Mouse (Mus musculus) layer of hippocampus, adult 9-10 months (tissue): ENCODE measurements around the gene Sec62.
A peak's percentile ranks its signal among the peaks of the same experiment; 100 is the strongest.
"Not testable (repeated sequence)": the region's sequence is repeated elsewhere in the genome, so short reads cannot be mapped to it uniquely, and the experiment has no call there.

Experiments
- DNase-seq: peaks from one replicate; pipeline ENCODE4 v3.0.0; 2022; ENCODE audit warnings: low spot score

Sec62 gene

DNA sequence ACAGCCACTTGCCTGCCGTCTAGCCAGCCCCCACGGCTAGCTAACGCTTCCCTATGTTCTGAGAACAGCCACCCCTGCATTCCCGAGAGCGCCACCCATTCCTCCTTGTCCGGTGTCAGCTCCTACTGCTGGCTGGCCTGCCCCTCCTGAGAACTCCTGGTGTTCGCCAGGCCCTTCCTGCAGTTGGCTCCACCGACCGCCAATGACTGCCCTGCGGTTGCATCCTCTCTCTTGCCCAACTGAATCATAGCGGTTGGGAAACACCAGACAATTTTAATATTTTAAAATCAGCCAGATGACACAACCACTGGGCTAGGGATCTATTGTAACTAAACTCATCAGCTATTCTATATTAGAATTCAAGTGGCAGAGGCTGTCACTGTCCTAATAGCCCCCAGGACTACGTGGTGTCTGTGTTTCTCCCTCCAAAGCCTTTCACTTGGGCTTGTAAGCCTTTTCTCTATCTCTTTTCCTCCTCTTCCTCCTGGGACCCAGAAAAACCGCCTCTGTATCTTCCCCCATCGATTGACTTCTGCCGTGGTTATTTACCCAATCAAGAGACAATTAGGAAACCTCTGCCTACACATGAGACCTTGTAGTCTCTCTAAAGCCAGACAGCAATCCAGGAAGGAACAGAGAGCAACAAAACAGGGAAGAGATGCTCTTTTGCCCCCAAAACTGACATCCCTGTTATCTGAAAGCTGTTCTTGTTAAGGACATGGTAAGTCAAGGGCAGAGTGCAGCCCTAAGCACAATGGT lies 39.4 kb downstream of the Sec62 start:
- DNase-seq = no peak

DNA sequence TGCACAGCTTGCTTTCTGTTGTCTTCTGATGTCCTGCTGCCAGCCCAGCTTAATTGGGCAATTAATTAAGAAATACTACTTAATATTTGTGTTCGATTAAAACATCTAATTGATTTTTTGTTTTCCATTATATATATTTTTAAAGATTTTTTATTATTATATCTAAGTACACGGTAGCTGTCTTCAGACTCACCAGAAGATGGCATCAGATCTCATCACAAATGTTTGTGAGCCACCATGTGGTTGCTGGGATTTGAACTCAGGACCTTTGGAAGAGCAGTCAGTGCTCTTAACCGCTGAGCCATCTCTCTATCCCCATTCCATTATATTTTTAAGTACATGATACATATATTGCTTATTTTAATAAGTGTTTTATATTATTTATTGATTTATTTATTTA lies 40.6 kb downstream of the Sec62 start:
- DNase-seq = no peak

DNA sequence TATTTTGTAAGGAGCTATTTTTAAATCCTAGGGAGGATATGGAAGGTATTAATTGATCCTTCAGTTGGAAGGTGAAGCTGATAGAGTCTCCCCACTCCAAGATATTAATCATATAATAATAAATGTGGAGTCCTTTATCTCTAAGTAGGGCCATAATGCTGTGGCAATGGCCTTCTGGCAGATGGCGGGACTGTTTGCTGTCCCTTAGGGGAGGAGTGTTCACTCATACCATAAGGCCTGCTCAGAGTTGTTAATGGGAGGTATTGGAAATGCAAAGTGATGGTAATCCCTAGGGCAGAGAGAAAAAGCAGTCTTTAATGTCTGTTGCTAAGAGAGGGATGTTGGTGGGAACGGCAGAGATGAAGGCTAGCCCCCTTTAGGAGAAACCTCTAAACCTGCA lies 53.1 kb downstream of the Sec62 start:
- no peak for DNase-seq

DNA sequence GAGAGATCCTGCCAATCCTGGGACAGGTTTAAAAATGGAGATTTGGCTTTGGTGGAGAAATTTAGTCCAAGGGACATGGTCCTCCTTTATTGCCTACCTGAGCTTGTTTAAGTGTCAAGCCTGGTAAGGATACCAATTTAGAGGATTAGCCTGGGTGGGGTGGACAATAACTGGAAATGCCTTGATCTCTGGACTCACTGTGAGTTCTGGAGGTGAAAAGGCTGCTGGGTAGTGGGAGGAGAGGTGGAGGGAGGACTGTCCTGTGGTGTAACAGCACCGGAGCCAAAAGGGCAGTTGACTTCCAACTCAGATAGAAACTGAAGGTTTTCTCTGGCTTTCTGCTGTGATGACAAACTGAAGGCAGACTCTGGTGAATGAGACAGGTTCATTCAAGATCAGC lies 54.7 kb downstream of the Sec62 start:
- no peak for DNase-seq

DNA sequence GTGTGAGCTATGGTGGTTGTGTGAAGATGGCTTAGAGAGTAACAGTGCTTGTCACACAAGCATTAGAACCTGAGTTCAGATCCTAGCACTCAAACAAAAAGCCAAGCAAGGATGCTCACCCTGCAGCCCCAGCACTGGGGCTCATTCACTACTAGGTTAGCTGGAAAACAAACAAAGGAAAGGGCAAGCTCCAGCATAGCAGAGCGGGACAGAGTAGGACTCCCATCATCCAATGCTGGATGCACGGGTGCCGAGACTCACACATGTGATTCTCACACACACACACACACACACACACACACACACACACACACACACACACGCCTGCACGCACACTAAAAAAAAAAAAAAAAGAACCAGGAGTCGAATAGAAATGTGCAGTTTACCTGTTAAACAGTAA lies 58.7 kb downstream of the Sec62 start:
- DNase-seq = no peak

DNA sequence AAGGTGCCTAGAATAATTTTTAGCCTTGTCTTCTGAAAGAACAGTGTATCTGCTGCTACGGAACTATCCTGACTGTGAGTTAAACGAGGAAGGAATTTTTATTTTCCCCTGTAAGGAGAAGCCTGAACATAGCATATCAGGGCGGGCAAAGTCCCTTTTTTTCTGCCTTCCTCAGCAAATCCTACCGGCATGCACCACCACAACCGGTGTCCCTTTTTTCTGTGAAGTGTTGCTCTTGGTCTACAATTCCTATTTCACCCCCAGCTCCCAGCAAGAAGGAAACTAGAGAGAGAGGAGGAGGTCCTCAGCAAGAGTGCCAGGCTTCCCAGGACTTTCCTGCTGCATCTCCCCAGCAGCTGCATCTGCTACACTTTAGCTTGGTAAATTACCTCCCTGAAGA lies 60.9 kb downstream of the Sec62 start:
- DNase-seq = no peak

DNA sequence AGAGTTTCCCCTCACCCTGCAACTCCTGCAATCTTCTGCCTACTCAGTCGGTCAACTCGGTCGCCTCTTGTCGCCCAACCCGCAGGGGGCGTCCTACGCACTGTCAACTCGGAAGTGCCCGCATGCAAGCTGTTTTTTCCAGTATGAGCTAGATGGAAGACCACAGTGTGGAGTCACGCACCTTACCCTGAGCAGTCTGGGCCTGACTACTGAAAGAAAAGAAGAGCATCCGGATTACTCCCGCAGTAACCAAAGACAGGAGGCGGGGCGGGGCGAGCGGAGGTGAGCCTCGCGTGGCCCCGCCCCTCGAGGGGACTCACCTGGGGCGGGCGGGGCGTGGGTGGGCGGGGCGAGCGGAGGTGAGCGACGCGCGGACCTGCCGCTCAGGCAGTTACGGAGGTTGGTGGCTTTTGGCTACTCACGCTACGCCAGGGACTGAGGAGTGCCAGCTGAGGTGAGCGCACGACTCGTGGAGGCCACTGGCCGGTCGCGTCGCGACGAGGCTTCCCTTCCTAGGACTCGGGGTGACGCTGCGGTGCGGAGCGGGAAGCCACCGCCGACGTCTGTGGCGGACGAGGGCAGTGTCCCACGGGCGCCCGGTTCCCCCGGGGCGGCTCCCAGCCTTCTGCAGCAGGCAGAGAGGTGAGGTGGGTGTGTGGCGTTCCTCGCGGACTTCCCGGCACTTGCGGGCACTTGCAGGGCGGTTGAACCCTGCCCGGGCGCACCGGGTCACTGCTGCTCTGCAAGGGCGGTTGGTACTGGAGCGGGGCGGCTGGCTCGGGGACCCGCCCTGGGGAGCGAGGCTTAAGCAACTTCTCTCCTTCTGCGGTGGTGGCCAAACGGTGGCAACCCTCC lies 63.2 kb downstream of the Sec62 start, which contains the start of gene Gpr160:
Gene Gpr160, plus strand, starts transcription at position 347 of the 855 bp plus-strand sequence.
- DNase-seq = peak; percentile 46

DNA sequence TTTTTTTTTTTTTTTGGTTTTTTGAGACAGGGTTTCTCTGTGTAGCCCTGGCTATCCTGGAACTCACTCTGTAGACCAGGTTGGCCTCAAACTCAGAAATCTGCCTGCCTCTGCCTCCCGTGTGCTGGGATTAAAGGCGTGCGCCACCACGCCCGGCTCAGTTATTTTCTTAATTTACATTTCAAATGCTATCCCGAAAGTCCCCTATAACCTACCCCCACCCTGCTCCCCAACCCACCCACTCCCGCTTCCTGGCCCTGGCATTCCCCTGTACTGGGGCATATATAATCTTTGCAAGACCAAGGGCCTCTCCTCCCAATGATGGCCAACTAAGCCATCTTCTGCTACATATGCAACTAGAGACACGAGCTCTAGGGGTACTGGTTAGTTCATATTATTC lies 66.9 kb downstream of the Sec62 start:
- DNase-seq = not testable (repeated sequence)

DNA sequence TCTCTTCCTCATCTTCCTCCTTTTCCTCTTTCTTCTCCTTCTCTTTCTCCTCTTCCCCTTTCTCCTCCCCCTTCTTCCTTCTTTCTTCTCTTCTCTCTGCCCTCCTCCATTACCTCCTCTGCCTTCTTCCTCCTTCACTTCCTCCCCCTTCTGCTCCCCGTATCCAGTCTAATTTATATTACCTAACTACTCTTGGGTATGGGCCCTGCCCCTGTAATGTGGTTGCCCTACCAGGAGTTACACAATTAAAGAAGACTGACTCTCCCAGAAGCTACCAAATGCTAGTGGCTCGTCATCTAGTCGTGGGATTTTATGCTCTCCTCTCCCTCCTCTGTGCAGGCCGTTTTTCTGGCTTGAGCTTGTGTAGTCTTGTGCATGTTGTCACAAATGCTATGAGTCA lies 68.0 kb downstream of the Sec62 start:
- DNase-seq = no peak

DNA sequence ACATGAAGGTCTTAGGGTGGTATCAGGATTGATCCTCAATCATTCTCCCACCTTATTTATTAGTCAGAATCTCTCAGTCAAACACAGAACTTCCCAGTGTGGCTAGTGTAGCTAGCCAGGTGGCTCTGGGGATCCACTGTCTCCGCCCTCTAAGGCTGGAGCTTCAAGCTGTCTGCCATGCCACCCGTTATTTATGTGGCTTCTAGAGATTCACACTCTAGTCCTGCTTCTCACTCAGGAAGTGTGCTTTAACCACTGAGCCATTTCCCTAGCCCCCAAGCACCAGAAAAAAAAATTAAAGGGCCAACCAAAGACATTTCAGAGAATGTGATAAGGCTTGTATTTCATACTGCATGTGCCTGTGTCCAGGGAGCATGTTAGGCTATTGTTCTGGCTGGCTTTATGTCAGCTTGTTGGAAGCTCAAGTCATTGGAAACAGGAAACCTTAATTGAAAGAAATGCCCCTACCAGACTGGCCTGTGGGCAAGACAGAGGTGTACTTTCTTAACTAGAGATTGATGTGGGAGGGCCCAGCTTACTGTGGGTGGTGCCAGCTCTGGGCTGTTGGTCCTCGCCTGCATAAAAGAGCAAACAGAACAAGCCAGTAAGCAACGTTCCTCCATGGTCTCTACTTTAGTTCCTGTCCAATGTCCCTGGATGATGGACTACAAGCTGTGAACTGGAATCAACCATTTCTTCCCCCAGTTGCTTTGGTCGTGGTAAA lies 71.2 kb downstream of the Sec62 start:
- no peak for DNase-seq

DNA sequence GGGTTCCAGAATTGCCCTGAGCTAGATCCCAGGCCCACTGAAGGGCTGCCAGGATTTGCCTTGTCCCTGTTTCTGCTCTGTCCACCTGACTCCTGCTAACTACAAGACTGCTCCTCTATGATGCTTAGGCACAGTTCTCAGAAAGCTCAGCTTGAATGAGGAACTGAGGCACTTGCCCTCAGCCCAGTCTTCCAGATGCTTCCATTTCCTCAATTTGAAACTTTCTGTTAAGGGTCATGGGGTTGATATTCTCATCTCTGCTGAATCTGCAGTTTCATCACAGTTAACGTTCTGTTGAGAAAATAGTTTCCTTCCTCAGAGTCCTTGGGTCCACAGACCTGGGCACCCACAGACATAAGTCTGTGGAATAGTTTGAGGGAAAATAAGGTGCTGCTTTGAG lies 72.0 kb downstream of the Sec62 start:
- no peak for DNase-seq

DNA sequence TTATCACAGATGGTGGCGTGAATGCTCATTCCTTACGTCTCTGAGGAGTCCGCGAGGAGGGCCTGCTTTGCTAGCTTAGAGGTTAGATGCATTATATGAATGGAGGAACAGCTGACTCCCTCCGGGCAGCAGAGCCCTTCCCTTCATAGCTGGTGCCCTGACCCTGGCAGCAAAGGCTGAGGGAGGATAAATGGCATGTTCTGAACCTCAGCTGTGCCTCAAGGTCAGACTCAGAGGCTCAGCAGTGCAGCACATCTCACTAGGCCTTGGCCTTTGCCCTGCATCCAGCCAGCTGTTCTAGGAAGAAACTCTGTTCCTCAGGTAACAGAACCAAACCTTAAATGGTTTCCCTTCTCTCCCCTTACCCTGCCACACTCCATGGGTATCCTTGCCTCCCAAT lies 75.5 kb downstream of the Sec62 start:
- DNase-seq = no peak

DNA sequence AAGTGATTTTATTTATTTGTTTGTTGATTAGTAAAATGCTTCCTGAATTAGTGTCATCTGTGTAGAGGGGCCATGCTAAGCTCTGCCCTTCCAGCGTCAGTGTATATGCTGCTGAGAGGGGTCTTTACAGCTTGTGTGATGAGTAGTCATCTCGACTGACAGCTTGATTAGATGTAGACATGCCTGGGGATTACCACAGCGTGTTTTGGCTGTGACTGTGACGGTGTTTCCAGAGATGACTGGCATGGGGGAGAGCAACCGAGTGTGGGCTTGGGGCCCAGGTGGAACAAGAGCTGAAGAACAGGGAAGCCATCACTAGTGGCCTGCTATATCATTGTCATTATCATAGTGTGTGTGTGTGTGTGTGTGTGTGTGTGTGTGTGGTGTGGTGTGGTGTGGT lies 76.0 kb downstream of the Sec62 start:
- no peak for DNase-seq

DNA sequence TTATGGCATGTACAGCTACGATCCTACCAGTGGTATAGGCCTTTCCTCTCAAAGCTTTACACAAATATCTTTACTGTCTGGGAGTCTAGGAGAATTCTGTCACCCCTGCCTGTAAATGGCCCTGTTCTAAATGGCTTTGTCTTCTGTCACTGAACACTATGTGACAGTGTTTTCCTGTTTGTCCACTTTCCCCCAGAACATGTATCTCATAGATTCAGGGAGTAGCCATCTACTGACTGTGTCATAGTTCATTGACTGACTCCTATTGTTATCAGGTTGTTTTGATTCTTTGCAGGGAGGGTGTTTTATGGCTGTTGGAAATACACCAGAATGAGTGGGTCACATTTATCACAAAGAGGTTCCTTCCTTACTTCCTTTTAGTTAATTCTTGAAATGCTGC lies 77.3 kb downstream of the Sec62 start:
- no peak for DNase-seq
